Mouse (Mus musculus): ENCODE measurements around the gene Smim23.

- TF ChIP-seq POLR2A (IDR thresholded peaks at IDR 0.05; ENCODE audit: low read depth, low read length), result no peak
- TF ChIP-seq CTCF (conservative IDR thresholded peaks at IDR 0.05; ENCODE audit: insufficient read depth, insufficient read length, low read depth, low read length), result no peak
These were observed at the start of gene Smim23 for GRCm38 (mm10) chr11:32824505-32824904.
